Mouse (Mus musculus): ENCODE data around the gene Itga10. TPM values are rescaled to one million over a fixed set of nuclear protein-coding genes. Genes with fewer than 3 reads are reported as not detected.

Gene Itga10
- polyA plus RNA-seq, 1 experiment from 2014 or later, result 0.91 TPM

GRCm38 (mm10) chr3:96707903-96708683 lies 62.7 kb downstream of the Itga10 start, which contains the start of gene Nudt17:
TSS of gene Nudt17 (minus strand) at chr3:96708562.
- Histone ChIP-seq H3K4me1 (replicated peaks) (peaks cover 7% of the 10 kb centered on the region; the same call in 1 of the 2 replicates), H3K9me3 (no peaks in the 10 kb centered on the region), H3K4me2 (peak within 1 kb of the TSS; percentile 90), H3K4me3 (peak within 1 kb of the TSS; percentile 50), H3K36me3 (peaks cover 62% of the 10 kb centered on the region), H3K27me3 (peaks cover 12% of the 10 kb centered on the region; the same call in 1 of the 2 replicates), H3K9ac (peak within 1 kb of the TSS; percentile 82), H3K27ac (no peak within 1 kb of the TSS)
- peak; percentile 86 for ATAC-seq (ENCODE audit: low FRiP score)
- 5% methylated on average over 42 of the region's 42 CpGs for WGBS

GRCm38 (mm10) chr3:96708684-96709064 lies 63.3 kb downstream of the Itga10 start:
- H3K4me2 ChIP-seq, result peak overlapping the region; percentile 90
- peaks cover 62% of the 10 kb centered on the region for H3K36me3 ChIP-seq
- peaks cover 7% of the 10 kb centered on the region; the same call in 1 of the 2 replicates for H3K4me1 ChIP-seq (replicated peaks)
- 56% methylated on average over 2 of the region's 2 CpGs for WGBS
- H3K4me3 ChIP-seq, result no peak overlapping the region; the same call in 1 of the 2 replicates
- peaks cover 12% of the 10 kb centered on the region; the same call in 1 of the 2 replicates for H3K27me3 ChIP-seq
- no peaks in the 10 kb centered on the region for H3K9me3 ChIP-seq
- no peak for ATAC-seq (ENCODE audit: low FRiP score)
- no peak overlapping the region for H3K9ac ChIP-seq
- no peak overlapping the region for H3K27ac ChIP-seq

Other genes starting within 250 kb of the Itga10 start
- not detected in 2 replicates for gene BC107364, start 193.3 kb upstream of the Itga10 start, polyA plus RNA-seq (2015; fragmentation: Nextera tagmentation; extraction: Ambion mirVana)
- gene Hfe2, start 120.4 kb upstream of the Itga10 start, polyA plus RNA-seq (2015; fragmentation: Nextera tagmentation; extraction: Ambion mirVana), result 0.89 and 0.92 TPM in 2 replicates
- 60.5 and 67.6 TPM in 2 replicates for gene Txnip, start 87.6 kb upstream of the Itga10 start, polyA plus RNA-seq (2015; fragmentation: Nextera tagmentation; extraction: Ambion mirVana)
- 1.2 and 1.6 TPM in 2 replicates for gene Gm16253, start 68.6 kb upstream of the Itga10 start, polyA plus RNA-seq (2015; fragmentation: Nextera tagmentation; extraction: Ambion mirVana)
- gene Polr3gl, start 51.4 kb upstream of the Itga10 start, polyA plus RNA-seq (2015; fragmentation: Nextera tagmentation; extraction: Ambion mirVana), result 38.3 and 39.3 TPM in 2 replicates
- 9.7 and 10.5 TPM in 2 replicates for gene Ankrd34a, start 48.9 kb upstream of the Itga10 start, polyA plus RNA-seq (2015; fragmentation: Nextera tagmentation; extraction: Ambion mirVana)
- gene Lix1l, start 44.4 kb upstream of the Itga10 start, polyA plus RNA-seq (2015; fragmentation: Nextera tagmentation; extraction: Ambion mirVana), result 6.8 and 7.3 TPM in 2 replicates
- 123 and 129 TPM in 2 replicates for gene Rbm8a, start 15.7 kb upstream of the Itga10 start, polyA plus RNA-seq (2015; fragmentation: Nextera tagmentation; extraction: Ambion mirVana)
- gene Pex11b, start 10.2 kb upstream of the Itga10 start, polyA plus RNA-seq (2015; fragmentation: Nextera tagmentation; extraction: Ambion mirVana), result 49.0 and 50.2 TPM in 2 replicates
- 0.05 and 0.12 TPM in 2 replicates for gene Gm42957, start 10.1 kb upstream of the Itga10 start, polyA plus RNA-seq (2015; fragmentation: Nextera tagmentation; extraction: Ambion mirVana)
- 0.84 and 0.89 TPM in 2 replicates for gene Ankrd35, start 24.5 kb downstream of the Itga10 start, polyA plus RNA-seq (2015; fragmentation: Nextera tagmentation; extraction: Ambion mirVana)
- gene Pias3, start 50.8 kb downstream of the Itga10 start, polyA plus RNA-seq (2015; fragmentation: Nextera tagmentation; extraction: Ambion mirVana), result 33.7 and 33.8 TPM in 2 replicates
- 14.0 and 19.2 TPM in 2 replicates for gene Nudt17, start 63.0 kb downstream of the Itga10 start, polyA plus RNA-seq (2015; fragmentation: Nextera tagmentation; extraction: Ambion mirVana)
- gene Polr3c, start 82.0 kb downstream of the Itga10 start, polyA plus RNA-seq (2015; fragmentation: Nextera tagmentation; extraction: Ambion mirVana), result 32.5 and 36.4 TPM in 2 replicates
- gene Rnf115, start 82.1 kb downstream of the Itga10 start, polyA plus RNA-seq (2015; fragmentation: Nextera tagmentation; extraction: Ambion mirVana), result 70.3 and 72.4 TPM in 2 replicates
- gene Pdzk1, start 183.7 kb downstream of the Itga10 start, polyA plus RNA-seq (2015; fragmentation: Nextera tagmentation; extraction: Ambion mirVana), result not detected in 2 replicates
- 0.19 and 0.30 TPM in 2 replicates for gene Cd160, start 183.8 kb downstream of the Itga10 start, polyA plus RNA-seq (2015; fragmentation: Nextera tagmentation; extraction: Ambion mirVana)

Data from hindbrain, embryonic 13.5 days (tissue).